Mouse (Mus musculus) spleen, adult 2 months (tissue): Measurements from ENCODE around the gene Grin1. TPM values are rescaled to one million over a fixed set of nuclear protein-coding genes. Genes with fewer than 3 reads are reported as not detected.
"Not testable (repeated sequence)": the region's sequence is repeated elsewhere in the genome, so short reads cannot be mapped to it uniquely, and the experiment has no call there.

ENCODE experiments used
- DNase-seq, 2 experiments: peaks; one replicate each; pipeline versions ENCODE4 v3.0.0 to v3.0.0-alpha.2; 2012 to 2021; ENCODE audit warnings: low spot score in 2 of 2, low read depth in 1 of 2
- H3K27ac ChIP-seq: fragments of 200-500 bp; 2 replicates; pipeline ENCODE4 v1.5.1; 2012; ENCODE audit warnings: low read length, inconsistent platforms; ENCODE audit not compliant: insufficient read depth
- H3K27me3 ChIP-seq: fragments of 200-500 bp; 2 replicates; pipeline ENCODE4 v1.6.1; 2012; ENCODE audit warnings: mild to moderate bottlenecking, moderate library complexity, low read length, inconsistent platforms; ENCODE audit not compliant: control insufficient read depth, insufficient read depth
- H3K36me3 ChIP-seq: fragments of 200-500 bp; 2 replicates; pipeline ENCODE4 v1.6.1; 2012; ENCODE audit warnings: mild to moderate bottlenecking, low read length, inconsistent platforms; ENCODE audit not compliant: control insufficient read depth, insufficient read depth
- H3K4me1 ChIP-seq: fragments of 200-500 bp; 2 replicates; pipeline ENCODE4 v1.6.1; 2011; ENCODE audit warnings: inconsistent platforms; ENCODE audit not compliant: control insufficient read depth, insufficient read depth, insufficient read length
- H3K4me3 ChIP-seq: fragments of 200-500 bp; 2 replicates; pipeline ENCODE4 v1.5.1; 2011; ENCODE audit warnings: mild to moderate bottlenecking, inconsistent platforms; ENCODE audit not compliant: insufficient read depth, insufficient read length; ENCODE audit errors: extremely low read depth
- CTCF ChIP-seq: fragments of 200-500 bp; IDR thresholded peaks from 2 replicates; pipeline ENCODE4 v1.5.1; 2011; ENCODE audit warnings: mild to moderate bottlenecking, inconsistent platforms; ENCODE audit not compliant: insufficient read depth, insufficient read length, insufficient replicate concordance; ENCODE audit errors: extremely low read depth
- POLR2A ChIP-seq: fragments of 200-500 bp; IDR thresholded peaks from 2 replicates; pipeline ENCODE4 v1.6.1; 2011; ENCODE audit warnings: low read depth, low read length, inconsistent platforms
- WGBS: fragments of 180-500 bp; shearing (Covaris S2); methylation state at CpG from one replicate; pipeline ENCODE4 v1.1.7; 2018; 5-methylcytosine and 5-hydroxymethylcytosine counted together
- polyA plus RNA-seq: library from polyadenylated mRNA; depleted of rRNA; stranded (reverse); fragments of >200 nt; gene quantifications from 2 replicates; pipeline ENCODE4 v1.2.3, GENCODE M21; 2012

Grin1 gene
- polyA plus RNA-seq, 1 experiment: 0.04 TPM

- no peak for TF ChIP-seq CTCF
- TF ChIP-seq POLR2A: no peak
- no peaks in the 10 kb centered on the region for H3K27me3 ChIP-seq
- H3K36me3 ChIP-seq: peaks cover 3% of the 10 kb centered on the region
- no peak overlapping the region for H3K4me3 ChIP-seq
- H3K4me1 ChIP-seq: peaks cover 20% of the 10 kb centered on the region
- no peak overlapping the region for H3K27ac ChIP-seq
- no peak for DNase-seq
- 75% methylated on average over 3 of the region's 3 CpGs for WGBS
These were observed 54.1 kb downstream of the Grin1 start for GRCm38 (mm10) chr2:25264851-25265250.

GRCm38 (mm10) chr2:25264286-25264660 is 54.7 kb downstream of the Grin1 start:
- H3K4me3 ChIP-seq: no peak overlapping the region
- no peaks in the 10 kb centered on the region; the same call in none of the 2 replicates for H3K36me3 ChIP-seq
- no peak overlapping the region for H3K27ac ChIP-seq
- 78% methylated on average over 5 of the region's 5 CpGs for WGBS
- no peaks in the 10 kb centered on the region for H3K27me3 ChIP-seq
- DNase-seq: no peak
- no peak for TF ChIP-seq CTCF
- no peak for TF ChIP-seq POLR2A
- peaks cover 20% of the 10 kb centered on the region for H3K4me1 ChIP-seq

- TF ChIP-seq CTCF: no peak
- no peak for TF ChIP-seq POLR2A
- DNase-seq: no peak
- peaks cover 20% of the 10 kb centered on the region for H3K4me1 ChIP-seq
- no peaks in the 10 kb centered on the region for H3K27me3 ChIP-seq
- peak overlapping the region; percentile 71; the same call in 1 of the 2 replicates for H3K4me3 ChIP-seq
- no peaks in the 10 kb centered on the region; the same call in 1 of the 2 replicates for H3K36me3 ChIP-seq
- WGBS: 52% methylated on average over 12 of the region's 12 CpGs
- H3K27ac ChIP-seq: no peak overlapping the region
These were observed 55.2 kb downstream of the Grin1 start for GRCm38 (mm10) chr2:25263623-25264285.

GRCm38 (mm10) chr2:25262795-25263622 is 56.0 kb downstream of the Grin1 start:
- no peaks in the 10 kb centered on the region for H3K27me3 ChIP-seq
- TF ChIP-seq CTCF (no peak), POLR2A (no peak)
- peak in 1 of 2 experiments; percentile 33 for DNase-seq
- H3K27ac ChIP-seq: peak overlapping the region; percentile 65
- no peaks in the 10 kb centered on the region for H3K36me3 ChIP-seq
- H3K4me1 ChIP-seq: peaks cover 20% of the 10 kb centered on the region
- peak overlapping the region; percentile 71 for H3K4me3 ChIP-seq
- under 1% methylated on average over 82 of the region's 82 CpGs for WGBS

GRCm38 (mm10) chr2:25262291-25262767 is 56.7 kb downstream of the Grin1 start, which contains the start of gene Tprn:
Tprn (plus strand) TSS chr2:25262618.
- peak within 1 kb of the TSS; percentile 71 for H3K4me3 ChIP-seq
- under 1% methylated on average over 39 of the region's 39 CpGs for WGBS

GRCm38 (mm10) chr2:25261870-25262269 is 57.1 kb downstream of the Grin1 start:
- Histone ChIP-seq H3K4me1 (peaks cover 20% of the 10 kb centered on the region), H3K4me3 (peak overlapping the region; percentile 39), H3K27ac (0 out of 2 replicates have a peak overlapping the region, but pooled peaks have one; percentile 12), H3K36me3 (no peaks in the 10 kb centered on the region), H3K27me3 (no peaks in the 10 kb centered on the region)
- 54% methylated on average over 12 of the region's 12 CpGs for WGBS
- TF ChIP-seq POLR2A: no peak
- no peak for TF ChIP-seq CTCF
- DNase-seq: no peak

More at GRCm38 (mm10) chr2:25262291-25262767, 56.7 kb downstream of the Grin1 start, which contains the start of gene Tprn:
- H3K27me3 ChIP-seq: no peaks in the 10 kb centered on the region
- H3K36me3 ChIP-seq: no peaks in the 10 kb centered on the region
- DNase-seq: peak; percentile 94 to 97
- H3K27ac ChIP-seq: peak within 1 kb of the TSS; percentile 65
- peak; percentile 45; the same call in 1 of the 2 replicates for TF ChIP-seq POLR2A
- no peak for TF ChIP-seq CTCF
- H3K4me1 ChIP-seq: peaks cover 20% of the 10 kb centered on the region

GRCm38 (mm10) chr2:25258887-25259286 is 60.1 kb downstream of the Grin1 start:
- no peak for TF ChIP-seq POLR2A
- peak; percentile 22; the same call in 1 of the 2 replicates for TF ChIP-seq CTCF
- 82% methylated on average over 2 of the region's 2 CpGs for WGBS
- no peaks in the 10 kb centered on the region for H3K36me3 ChIP-seq
- no peaks in the 10 kb centered on the region for H3K27me3 ChIP-seq
- H3K27ac ChIP-seq: no peak overlapping the region
- H3K4me3 ChIP-seq: no peak overlapping the region
- peaks cover 18% of the 10 kb centered on the region for H3K4me1 ChIP-seq
- no peak for DNase-seq

- H3K36me3 ChIP-seq, H3K27me3 ChIP-seq, H3K4me1 ChIP-seq, H3K27ac ChIP-seq, DNase-seq, H3K4me3 ChIP-seq: not testable (repeated sequence)
- 82% methylated on average over 5 of the region's 5 CpGs for WGBS
These were observed 61.7 kb downstream of the Grin1 start for GRCm38 (mm10) chr2:25257250-25257649.
